Mouse (Mus musculus) embryonic facial prominence, embryonic 10.5 days (tissue): ENCODE data around the gene Olfr1340. TPM values are rescaled to one million over a fixed set of nuclear protein-coding genes. Genes with fewer than 3 reads are reported as not detected.

Experiments used
- DNase-seq: peaks from one replicate; pipeline ENCODE4 v3.0.0-alpha.2; 2017; ENCODE audit warnings: low spot score
- H3K27ac ChIP-seq: fragments of 300-500 bp; sonication (generic); replicated peaks from 2 replicates; pipeline ENCODE4 v1.5.1; 2016; ENCODE audit warnings: mild to moderate bottlenecking
- H3K27me3 ChIP-seq: fragments of 300-500 bp; sonication (generic); replicated peaks from 2 replicates; pipeline ENCODE4 v1.6.1; 2016; ENCODE audit warnings: low read depth, mild to moderate bottlenecking; ENCODE audit not compliant: poor library complexity, severe bottlenecking
- H3K36me3 ChIP-seq: fragments of 300-500 bp; sonication (generic); replicated peaks from 2 replicates; pipeline ENCODE4 v1.6.1; 2016; ENCODE audit warnings: mild to moderate bottlenecking, moderate library complexity
- H3K4me1 ChIP-seq: fragments of 300-500 bp; sonication (generic); 2 replicates; pipeline ENCODE4 v1.6.1; 2016
- H3K4me3 ChIP-seq: fragments of 300-500 bp; sonication (generic); 2 replicates; pipeline ENCODE4 v1.5.1; 2016; ENCODE audit warnings: mild to moderate bottlenecking, moderate library complexity
- H3K9me3 ChIP-seq: fragments of 300-500 bp; sonication (generic); 2 replicates; pipeline ENCODE4 v1.6.1; 2016; ENCODE audit warnings: mild to moderate bottlenecking
- WGBS: fragments of 180-500 bp; shearing (Covaris S2); methylation state at CpG from one replicate; pipeline ENCODE4 v1.1.7; 2016; 5-methylcytosine and 5-hydroxymethylcytosine counted together
- polyA plus RNA-seq: library from polyadenylated mRNA; unstranded; fragments of >200 nt; fragmentation: Nextera tagmentation; extraction: Ambion mirVana; gene quantifications from 2 replicates; pipeline ENCODE4 v1.2.1, GENCODE M21; 2016

The Olfr1340 gene
- polyA plus RNA-seq, result not detected in 2 replicates

DNA sequence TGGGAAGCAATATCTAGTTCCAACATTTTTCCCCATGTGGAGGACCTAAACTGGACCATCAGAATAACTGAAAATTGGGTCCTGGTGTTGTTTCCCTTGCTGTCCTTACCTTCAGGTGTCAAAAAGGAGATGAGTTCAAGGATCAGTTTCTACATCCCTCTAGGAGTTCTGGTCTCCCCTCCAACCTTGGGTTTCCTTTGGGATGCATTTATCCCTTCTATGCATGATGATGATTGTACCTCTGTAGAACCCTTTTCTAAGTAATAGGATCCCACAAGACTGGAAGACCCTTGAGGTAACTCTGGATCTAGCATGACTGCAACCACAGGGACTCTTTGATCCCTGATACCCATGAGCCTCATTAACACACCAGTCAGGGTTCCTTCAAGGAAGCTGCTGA lies at the start of gene Olfr1340:
Olfr1340 (plus strand) TSS at position 301 of the 400 bp plus-strand sequence.
- Histone ChIP-seq H3K4me1 (no peaks in the 10 kb centered on the region), H3K4me3 (no peak within 1 kb of the TSS), H3K36me3 (no peaks in the 10 kb centered on the region), H3K27ac (no peak within 1 kb of the TSS), H3K9me3 (no peaks in the 10 kb centered on the region), H3K27me3 (no peaks in the 10 kb centered on the region)
- no peak for DNase-seq

DNA sequence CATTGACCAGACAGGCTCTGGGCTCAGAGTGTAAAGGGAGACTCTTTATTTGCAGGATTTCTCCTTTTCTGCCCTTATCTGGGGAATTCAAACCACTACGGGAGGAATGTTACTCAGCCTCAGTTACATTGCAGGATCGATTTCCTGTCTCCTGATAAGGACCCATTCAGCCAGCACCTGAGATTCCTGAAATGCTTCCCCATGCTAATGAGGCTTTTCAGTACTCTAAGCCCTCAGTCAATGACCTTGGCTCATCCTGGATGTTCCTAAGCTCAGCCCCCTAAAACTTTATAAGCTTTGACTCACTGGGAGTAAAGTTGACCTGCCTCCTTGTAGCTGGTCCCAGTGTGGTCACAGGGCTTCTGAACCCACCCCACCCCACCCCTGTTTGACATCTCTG lies 32.9 kb upstream of the Olfr1340 start:
- peaks cover under 1% of the 10 kb centered on the region for H3K4me1 ChIP-seq
- H3K27me3 ChIP-seq, result 0 out of 2 replicates have a peak, but pooled peaks cover under 1% of the 10 kb centered on the region
- H3K4me3 ChIP-seq, result no peak overlapping the region
- H3K36me3 ChIP-seq, result no peaks in the 10 kb centered on the region
- no peak for DNase-seq
- H3K9me3 ChIP-seq, result no peaks in the 10 kb centered on the region
- H3K27ac ChIP-seq, result no peak overlapping the region
- WGBS, result 62% methylated on average over 2 of the region's 2 CpGs

DNA sequence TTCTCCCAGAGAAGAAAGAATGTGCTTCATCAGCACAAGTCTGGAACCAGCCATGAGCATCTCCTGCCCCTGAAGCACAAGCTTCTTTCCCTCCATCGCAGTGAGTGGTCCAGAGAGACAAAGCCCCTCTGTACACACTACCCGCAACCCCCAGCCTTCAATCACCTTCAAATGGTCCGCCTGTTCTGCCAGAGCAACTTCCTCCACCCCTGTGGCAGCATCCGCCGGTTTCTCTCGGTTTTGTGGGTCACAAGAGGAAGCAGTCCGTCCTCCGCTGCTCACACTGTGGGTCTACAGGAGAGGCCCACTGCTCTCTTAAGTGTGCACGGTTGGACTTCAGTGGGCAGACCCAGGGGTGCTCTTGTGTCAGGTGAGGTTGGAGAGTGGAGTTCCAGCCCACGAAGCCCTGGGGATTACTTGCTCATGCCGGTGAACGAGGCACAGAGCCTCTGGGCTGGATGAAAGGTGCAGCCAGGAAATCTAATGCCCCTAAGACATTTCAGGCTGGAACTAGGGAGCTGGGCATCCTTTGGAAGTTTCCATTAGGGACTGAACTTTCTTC lies 27.4 kb upstream of the Olfr1340 start, which contains the start of gene Olfr1342:
Olfr1342 (minus strand) TSS at position 345 of the 562 bp plus-strand sequence.
- peak; percentile 15 for DNase-seq
- Histone ChIP-seq H3K27me3 (peaks cover 7% of the 10 kb centered on the region; the same call in 1 of the 2 replicates), H3K27ac (peak within 1 kb of the TSS; percentile 24; the same call in 1 of the 2 replicates), H3K4me1 (peaks cover 7% of the 10 kb centered on the region), H3K4me3 (no peak within 1 kb of the TSS), H3K9me3 (no peaks in the 10 kb centered on the region), H3K36me3 (no peaks in the 10 kb centered on the region)
- WGBS, result 31% methylated on average over 12 of the region's 12 CpGs

DNA sequence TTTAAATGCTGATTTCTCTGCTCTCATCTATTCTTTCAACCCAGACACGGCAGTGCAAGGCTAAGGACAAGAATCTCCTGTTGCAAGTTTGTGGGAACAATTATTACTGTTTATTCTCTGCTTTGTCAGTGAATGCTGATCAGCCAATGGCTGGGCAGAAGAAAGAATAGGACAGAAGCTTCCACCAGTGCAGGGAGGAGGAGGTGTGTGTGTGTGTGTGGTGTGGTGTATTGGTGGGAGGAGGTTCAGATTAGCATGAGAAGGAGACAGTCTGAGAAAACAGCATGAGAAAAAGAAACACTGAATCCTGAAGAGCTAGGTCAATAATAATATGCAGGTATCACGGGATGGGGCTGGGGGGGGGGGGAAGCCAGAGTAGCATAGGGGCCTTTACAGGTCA lies 26.1 kb upstream of the Olfr1340 start:
- no peaks in the 10 kb centered on the region for H3K9me3 ChIP-seq
- no peak overlapping the region for H3K27ac ChIP-seq
- H3K36me3 ChIP-seq, result no peaks in the 10 kb centered on the region
- no peak overlapping the region for H3K4me3 ChIP-seq
- peaks cover 7% of the 10 kb centered on the region; the same call in 1 of the 2 replicates for H3K27me3 ChIP-seq
- WGBS, result 41% methylated on average over 2 of the region's 2 CpGs
- DNase-seq, result no peak
- H3K4me1 ChIP-seq, result peaks cover 7% of the 10 kb centered on the region

DNA sequence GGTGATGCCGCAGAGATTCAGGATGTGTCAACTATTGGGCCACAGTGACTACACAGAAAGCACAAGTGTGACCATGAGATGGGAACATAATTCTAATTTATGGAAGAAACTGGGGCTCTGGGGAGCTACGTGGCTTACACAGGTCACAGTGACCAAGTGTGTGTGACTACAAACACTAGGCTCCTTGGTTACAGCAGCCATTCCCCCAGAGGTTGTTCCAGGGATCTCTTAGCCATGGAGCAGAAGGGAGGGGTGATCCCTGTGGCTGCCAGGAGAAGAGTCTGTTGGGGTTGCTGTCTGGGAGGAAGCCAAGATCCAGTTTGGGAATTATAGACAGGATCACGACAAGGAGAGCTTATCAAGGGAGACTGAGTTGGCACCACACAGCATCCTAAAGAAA lies 16.7 kb upstream of the Olfr1340 start, which contains the start of gene Olfr1341:
Olfr1341 (plus strand) TSS at position 301 of the 400 bp plus-strand sequence.
- Histone ChIP-seq H3K9me3 (no peaks in the 10 kb centered on the region), H3K4me1 (no peaks in the 10 kb centered on the region), H3K36me3 (no peaks in the 10 kb centered on the region), H3K4me3 (no peak within 1 kb of the TSS), H3K27ac (no peak within 1 kb of the TSS), H3K27me3 (no peaks in the 10 kb centered on the region)
- no peak for DNase-seq
- 87% methylated on average over 3 of the region's 3 CpGs for WGBS

DNA sequence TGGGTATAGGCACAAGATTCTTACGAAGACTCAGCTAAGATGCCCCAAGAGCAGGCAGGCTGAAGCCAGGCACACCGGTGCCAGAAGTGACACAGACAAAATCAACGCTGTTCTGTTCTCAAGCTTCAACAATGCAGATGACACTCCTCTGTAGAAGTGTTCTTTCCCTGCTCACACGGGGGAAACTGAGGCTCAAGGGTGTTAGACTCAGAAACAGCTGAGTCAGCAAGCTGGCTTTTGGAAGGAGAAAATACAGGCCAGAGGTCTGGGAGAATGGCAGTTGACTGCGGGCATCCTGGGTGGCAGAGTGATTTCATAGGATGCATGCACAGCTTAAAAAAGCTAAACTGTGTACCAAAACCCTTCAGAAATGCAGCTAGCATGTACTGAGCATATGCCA lies 11.9 kb upstream of the Olfr1340 start:
- Histone ChIP-seq H3K9me3 (no peaks in the 10 kb centered on the region), H3K36me3 (no peaks in the 10 kb centered on the region), H3K27ac (no peak overlapping the region), H3K27me3 (no peaks in the 10 kb centered on the region), H3K4me3 (no peak overlapping the region), H3K4me1 (no peaks in the 10 kb centered on the region)
- WGBS, result 85% methylated on average over 5 of the region's 5 CpGs
- no peak for DNase-seq

DNA sequence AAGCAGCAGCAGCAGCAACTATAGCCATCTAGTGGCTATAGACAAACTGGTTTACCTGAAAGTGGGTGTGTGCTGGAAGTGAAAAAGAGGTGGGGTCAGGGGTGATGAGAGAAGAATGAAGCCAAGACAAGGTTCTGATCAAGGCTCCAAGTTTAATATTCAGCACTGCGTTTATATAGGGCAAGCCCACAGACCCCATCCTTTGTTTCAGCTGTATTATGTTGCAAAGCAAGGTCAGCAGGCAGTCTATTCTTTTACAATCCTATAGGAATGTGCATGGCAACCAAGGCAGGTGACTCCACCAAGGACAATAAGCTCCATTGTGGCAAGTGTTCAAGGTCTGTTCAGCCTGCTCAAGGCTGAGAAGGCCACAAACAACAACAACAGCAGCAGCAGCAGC lies 8.3 kb upstream of the Olfr1340 start:
- Histone ChIP-seq H3K27ac (no peak overlapping the region), H3K27me3 (no peaks in the 10 kb centered on the region), H3K9me3 (no peaks in the 10 kb centered on the region), H3K4me3 (no peak overlapping the region), H3K4me1 (no peaks in the 10 kb centered on the region), H3K36me3 (no peaks in the 10 kb centered on the region)
- DNase-seq, result no peak
- WGBS, result 36% methylated on average over 1 of the region's 1 CpGs

DNA sequence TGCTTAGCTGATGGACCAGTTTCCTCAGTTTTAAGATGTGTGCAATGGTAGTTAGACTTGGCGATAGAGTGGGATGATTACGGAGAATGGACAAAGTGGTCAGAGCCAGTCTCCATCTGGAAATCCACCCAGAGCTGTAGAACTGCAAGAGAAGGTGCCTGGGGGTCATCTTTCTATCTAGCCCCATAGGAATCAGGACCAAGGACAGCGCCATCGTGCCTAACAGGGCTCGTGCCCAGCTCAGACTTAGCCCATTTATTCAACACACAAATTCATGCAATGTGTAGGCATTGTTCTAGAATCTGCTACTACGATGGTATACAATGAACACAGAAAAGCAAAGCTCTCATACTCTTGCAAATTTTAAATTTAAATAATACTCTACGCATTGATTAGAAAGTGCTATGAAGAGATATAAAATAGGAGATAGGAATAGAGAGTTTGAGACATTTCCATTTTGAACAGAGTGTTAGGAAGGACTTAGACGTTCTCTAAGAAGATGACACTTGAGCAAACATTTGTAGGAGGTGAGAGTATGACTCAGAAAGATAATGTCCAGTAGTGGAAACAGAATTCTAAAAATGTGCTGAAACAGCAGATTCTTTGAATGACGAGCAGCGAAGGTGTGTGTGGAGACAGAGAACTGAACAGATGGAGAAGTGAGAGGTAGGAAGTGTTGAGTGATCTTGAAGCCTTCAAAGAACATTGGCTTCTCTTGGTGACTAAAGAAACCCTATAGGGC lies 2.0 kb downstream of the Olfr1340 start:
- 55% methylated on average over 10 of the region's 10 CpGs for WGBS
- no peak overlapping the region for H3K27ac ChIP-seq
- H3K9me3 ChIP-seq, result no peaks in the 10 kb centered on the region
- no peaks in the 10 kb centered on the region for H3K36me3 ChIP-seq
- DNase-seq, result peak; percentile 52
- H3K27me3 ChIP-seq, result no peaks in the 10 kb centered on the region
- H3K4me3 ChIP-seq, result no peak overlapping the region
- H3K4me1 ChIP-seq, result no peaks in the 10 kb centered on the region

DNA sequence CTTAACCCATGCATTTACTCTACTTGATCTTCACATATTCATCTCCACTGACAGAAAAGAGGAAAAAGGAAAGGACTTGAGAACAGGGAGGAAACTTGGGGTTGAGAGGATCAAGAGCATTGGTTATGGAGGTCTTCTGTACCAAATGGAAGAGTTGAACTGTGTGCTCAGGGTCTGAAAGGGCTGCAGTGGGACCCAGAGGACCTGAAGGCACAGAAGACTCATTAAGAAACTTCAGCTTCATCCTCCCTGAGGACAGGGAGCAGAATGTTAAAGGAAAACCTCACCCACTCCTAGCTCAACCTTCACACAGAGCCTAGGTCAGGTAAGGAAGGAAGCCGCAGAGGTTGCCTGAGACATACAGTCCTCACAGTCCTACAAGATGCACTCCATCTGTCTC lies 11.9 kb downstream of the Olfr1340 start, which contains the start of gene Olfr1339:
Olfr1339 (plus strand) TSS at position 301 of the 400 bp plus-strand sequence.
- H3K27me3 ChIP-seq, result no peaks in the 10 kb centered on the region
- H3K36me3 ChIP-seq, result no peaks in the 10 kb centered on the region
- WGBS, result 100% methylated on average over 1 of the region's 1 CpGs
- no peaks in the 10 kb centered on the region for H3K4me1 ChIP-seq
- H3K4me3 ChIP-seq, result no peak within 1 kb of the TSS
- H3K9me3 ChIP-seq, result no peaks in the 10 kb centered on the region
- no peak for DNase-seq
- H3K27ac ChIP-seq, result no peak within 1 kb of the TSS

DNA sequence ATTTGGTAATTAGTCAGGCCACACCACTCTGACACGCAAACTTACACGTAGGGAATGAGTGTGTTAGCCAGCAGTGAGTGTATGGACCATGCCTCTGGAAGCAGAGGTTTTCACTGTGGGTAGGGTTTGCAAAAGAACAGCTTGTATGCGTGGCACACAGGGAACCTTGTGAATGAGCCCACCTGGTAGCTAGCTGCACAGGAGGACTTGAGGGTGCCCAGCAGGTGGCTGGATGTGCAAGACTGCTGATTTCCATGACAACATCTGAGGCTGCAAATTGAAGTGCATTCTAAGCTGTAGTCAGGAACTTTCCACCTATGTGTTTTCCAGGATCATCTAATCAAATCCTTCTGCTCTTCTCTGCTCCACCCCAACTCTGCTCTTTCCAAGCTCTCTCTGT lies 19.6 kb downstream of the Olfr1340 start:
- WGBS, result 70% methylated on average over 3 of the region's 3 CpGs
- H3K9me3 ChIP-seq, result no peaks in the 10 kb centered on the region
- no peak overlapping the region for H3K27ac ChIP-seq
- H3K27me3 ChIP-seq, result peaks cover 48% of the 10 kb centered on the region
- DNase-seq, result no peak
- no peak overlapping the region for H3K4me3 ChIP-seq
- H3K36me3 ChIP-seq, result no peaks in the 10 kb centered on the region
- peaks cover 5% of the 10 kb centered on the region; the same call in 1 of the 2 replicates for H3K4me1 ChIP-seq

DNA sequence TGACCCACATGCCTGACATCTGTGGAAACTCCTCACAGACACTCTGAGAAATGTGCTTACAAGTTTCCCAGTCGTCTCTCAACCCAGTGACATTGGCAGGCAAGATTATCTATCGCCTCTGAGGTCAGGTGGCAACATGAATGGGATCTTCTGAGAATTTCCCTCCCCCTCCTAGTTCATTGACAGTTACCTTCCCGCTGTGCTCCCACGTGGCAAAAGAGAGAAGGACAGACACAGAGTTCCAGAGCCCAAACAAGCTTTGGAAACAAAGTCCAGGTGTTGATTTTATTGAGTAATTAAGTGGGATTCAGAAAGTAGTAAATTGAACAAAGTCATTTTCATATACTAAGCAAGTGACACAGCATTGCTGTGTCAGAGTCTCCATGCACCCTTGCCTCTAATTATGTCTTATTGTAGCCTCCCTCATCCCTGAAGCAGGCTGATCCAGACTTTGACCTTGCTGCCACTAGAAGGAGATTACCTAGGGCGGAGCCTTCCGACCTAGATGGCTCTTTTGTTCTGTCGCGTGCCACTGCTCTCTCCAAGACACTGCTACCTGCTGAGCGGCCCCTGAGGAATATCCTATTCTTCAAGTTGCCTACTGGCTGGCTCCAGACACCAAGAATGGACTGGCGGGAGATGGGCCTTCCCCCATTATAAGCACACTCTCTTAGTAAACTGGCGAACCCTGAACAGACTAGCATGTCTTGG lies 21.2 kb downstream of the Olfr1340 start:
- Histone ChIP-seq H3K4me1 (peaks cover 5% of the 10 kb centered on the region; the same call in 1 of the 2 replicates), H3K9me3 (peaks cover 4% of the 10 kb centered on the region; the same call in 1 of the 2 replicates), H3K27me3 (peaks cover 48% of the 10 kb centered on the region), H3K36me3 (no peaks in the 10 kb centered on the region), H3K27ac (no peak overlapping the region), H3K4me3 (no peak overlapping the region)
- 5% methylated on average over 11 of the region's 11 CpGs for WGBS
- DNase-seq, result peak; percentile 9

DNA sequence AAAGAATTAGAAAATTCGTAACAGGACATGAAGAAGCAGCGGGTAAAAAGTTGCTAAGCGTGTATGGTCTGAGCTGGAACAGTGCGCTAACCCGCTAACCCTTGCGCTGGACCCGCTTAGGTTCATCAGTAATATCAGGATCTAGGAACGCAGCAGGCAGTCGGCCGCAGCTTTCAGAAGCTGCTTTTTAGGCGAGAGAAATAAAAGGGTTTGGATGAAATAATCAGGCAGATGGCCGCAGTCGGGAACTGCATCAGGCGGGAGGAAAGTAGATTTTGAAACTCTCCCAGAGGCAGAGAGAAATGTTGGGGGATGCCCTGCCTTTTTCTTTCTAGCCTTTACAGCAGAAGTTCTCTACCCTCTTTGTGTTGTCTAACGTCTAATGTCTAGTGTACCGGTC lies 21.9 kb downstream of the Olfr1340 start:
- peaks cover 8% of the 10 kb centered on the region; the same call in 1 of the 2 replicates for H3K9me3 ChIP-seq
- H3K4me1 ChIP-seq, result peaks cover 5% of the 10 kb centered on the region; the same call in 1 of the 2 replicates
- no peak overlapping the region for H3K4me3 ChIP-seq
- no peak overlapping the region for H3K27ac ChIP-seq
- H3K36me3 ChIP-seq, result no peaks in the 10 kb centered on the region
- H3K27me3 ChIP-seq, result peaks cover 48% of the 10 kb centered on the region
- 5% methylated on average over 16 of the region's 16 CpGs for WGBS
- DNase-seq, result peak; percentile 11
